ENCODE assay signal across 7 mouse cellular contexts in genomic region chr2:153347183-153347781, GRCm38 (mm10). TPM values are rescaled to one million over a fixed set of nuclear protein-coding genes. Genes with fewer than 3 reads are reported as not detected.
DNase-seq lines count a peak whose midpoint lies in the region; ATAC-seq and TF ChIP-seq lines count a peak whose summit lies in the region.

No protein-coding gene starts in this region.

- peaks cover 60% of the 10 kb centered on the region for H3K79me2 ChIP-seq in CH12.LX (replicated peaks; ENCODE audit: control insufficient read depth, extremely low read depth, insufficient read depth, poor library complexity, severe bottlenecking)

- H3K9ac ChIP-seq in CH12.LX (ENCODE audit: insufficient read depth, low read depth): peak overlapping the region; percentile 98
- H3K9ac ChIP-seq in forebrain, postnatal 0 days: peak overlapping the region; percentile 95
- H3K9ac ChIP-seq in limb, embryonic 15.5 days: peak overlapping the region; percentile 95
- peak overlapping the region; percentile 98 for H3K9ac ChIP-seq in stomach, embryonic 16.5 days (ENCODE audit: low read length)

- H3K27me3 ChIP-seq in CH12.LX (replicated peaks): no peaks in the 10 kb centered on the region
- H3K27me3 ChIP-seq in forebrain, postnatal 0 days (ENCODE audit: insufficient read depth, low read length): no peaks in the 10 kb centered on the region
- H3K27me3 ChIP-seq in limb, embryonic 15.5 days: no peaks in the 10 kb centered on the region
- H3K27me3 ChIP-seq in stomach, embryonic 16.5 days (ENCODE audit: control insufficient read depth, insufficient read depth, low read length): no peaks in the 10 kb centered on the region

- peak overlapping the region; percentile 99 for H3K4me2 ChIP-seq in CH12.LX (ENCODE audit: insufficient read depth, low read depth, poor library complexity, severe bottlenecking)
- peak overlapping the region; percentile 76 for H3K4me2 ChIP-seq in forebrain, postnatal 0 days (ENCODE audit: low read depth)
- H3K4me2 ChIP-seq in limb, embryonic 15.5 days: peak overlapping the region; percentile 63
- peak overlapping the region; percentile 73 for H3K4me2 ChIP-seq in stomach, embryonic 16.5 days (ENCODE audit: low read depth, low read length)

- H3K4me3 ChIP-seq in CH12.LX (replicated peaks in 1 of 3; ENCODE audit: low read depth in 2 of 3, low read length in 2 of 3, poor library complexity in 1 of 3): peak overlapping the region; percentile 82 to 94 (median 94)
- peak overlapping the region; percentile 97 for H3K4me3 ChIP-seq in forebrain, postnatal 0 days (ENCODE audit: low read depth, low read length)
- peak overlapping the region; percentile 93 for H3K4me3 ChIP-seq in limb, embryonic 15.5 days
- H3K4me3 ChIP-seq in stomach, embryonic 16.5 days (replicated peaks; ENCODE audit: low read length): peak overlapping the region; percentile 90

- H3K4me1 ChIP-seq in CH12.LX (ENCODE audit: control insufficient read depth in 1 of 2, insufficient read depth in 2 of 2): peaks cover 4 to 38% of the 10 kb centered on the region in 2 experiments; a peak in 3 of 4 replicates
- H3K4me1 ChIP-seq in forebrain, postnatal 0 days (ENCODE audit: insufficient read depth): peaks cover 20% of the 10 kb centered on the region
- H3K4me1 ChIP-seq in limb, embryonic 15.5 days: peaks cover 30% of the 10 kb centered on the region
- H3K4me1 ChIP-seq in stomach, embryonic 16.5 days (ENCODE audit: control insufficient read depth, insufficient read depth, low read length): peaks cover 22% of the 10 kb centered on the region

- no peak for ATAC-seq in forebrain, postnatal 0 days
- ATAC-seq in limb, embryonic 15.5 days (ENCODE audit: insufficient number of reproducible peaks, low FRiP score, low TSS enrichment, low read depth): no peak
- no peak for ATAC-seq in stomach, embryonic 16.5 days (ENCODE audit: insufficient read depth, low FRiP score)
- ATAC-seq in cerebellum, adult (ENCODE audit: insufficient number of reproducible peaks, low FRiP score, low TSS enrichment): no peak

- peak overlapping the region; percentile 87; the same call in 1 of the 2 replicates for H3K27ac ChIP-seq in CH12.LX (ENCODE audit: insufficient read depth, low read depth)
- peak overlapping the region; percentile 97 for H3K27ac ChIP-seq in forebrain, postnatal 0 days (ENCODE audit: low read depth, low read length)
- peak overlapping the region; percentile 100 for H3K27ac ChIP-seq in limb, embryonic 15.5 days
- H3K27ac ChIP-seq in stomach, embryonic 16.5 days (ENCODE audit: low read length): peak overlapping the region; percentile 99

- DNase-seq in 416B (ENCODE audit: low read depth): peak; percentile 53
- DNase-seq in CH12.LX (ENCODE audit: extremely low read depth): no peak
- DNase-seq in forebrain, postnatal 0 days: no peak
- DNase-seq in urinary bladder, postnatal 10 days (ENCODE audit: low spot score): no peak

- 5% methylated on average over 9 of the region's 9 CpGs for WGBS in forebrain, postnatal 0 days
- WGBS in limb, embryonic 15.5 days: 4% methylated on average over 9 of the region's 9 CpGs
- WGBS in stomach, embryonic 16.5 days: 3% methylated on average over 9 of the region's 9 CpGs

- H3K36me3 ChIP-seq in CH12.LX (replicated peaks in 1 of 2; ENCODE audit: control insufficient read depth in 1 of 2, insufficient read depth in 1 of 2, low read length in 1 of 2): peaks cover 3 to 6% of the 10 kb centered on the region in 2 experiments
- H3K36me3 ChIP-seq in forebrain, postnatal 0 days (ENCODE audit: insufficient read depth): no peaks in the 10 kb centered on the region
- peaks cover 12% of the 10 kb centered on the region; the same call in 1 of the 2 replicates for H3K36me3 ChIP-seq in limb, embryonic 15.5 days
- no peaks in the 10 kb centered on the region for H3K36me3 ChIP-seq in stomach, embryonic 16.5 days (ENCODE audit: control insufficient read depth, insufficient read depth, low read length)

- TF ChIP-seq POLR2A in CH12.LX (IDR thresholded peaks at IDR 0.05; ENCODE audit: low read depth, low read length): no peak

- dilution Hi-C loops in CH12.LX (cut with MboI; ENCODE audit: extremely low pct_ligation_motif_present, extremely low pct_unique_long_range_greater_than_20kb, low sequenced_read_pairs): no loop called here

- in situ Hi-C loops in CH12.LX (cut with MboI; ENCODE audit: low pct_ligation_motif_present, low pct_unique_long_range_greater_than_20kb, low sequenced_read_pairs): no loop called here

- TF ChIP-seq EP300 in CH12.LX (IDR thresholded peaks at IDR 0.05; ENCODE audit: low read length): peak; percentile 24; the same call in 1 of the 2 replicates

- no peak for TF ChIP-seq RAD21 in CH12.LX (IDR thresholded peaks at IDR 0.05; ENCODE audit: low read depth, low read length)

- no peaks in the 10 kb centered on the region for H3K9me3 ChIP-seq in CH12.LX (replicated peaks; ENCODE audit: low read length)
- H3K9me3 ChIP-seq in forebrain, postnatal 0 days (ENCODE audit: low read length): no peaks in the 10 kb centered on the region
- H3K9me3 ChIP-seq in limb, embryonic 15.5 days: no peaks in the 10 kb centered on the region
- H3K9me3 ChIP-seq in stomach, embryonic 16.5 days (replicated peaks; ENCODE audit: control insufficient read depth, low read length): no peaks in the 10 kb centered on the region

- TF ChIP-seq CTCF in CH12.LX (conservative IDR thresholded peaks at IDR 0.05 in 1 of 2, IDR thresholded peaks at IDR 0.05 in 1 of 2; ENCODE audit: low read depth in 2 of 2, low read length in 2 of 2): no peak
- TF ChIP-seq CTCF in forebrain, postnatal 0 days (IDR thresholded peaks at IDR 0.05; ENCODE audit: low read depth): no peak

TF ChIP-seq in CH12.LX, 34 proteins besides CTCF, POLR2A, EP300 and RAD21:
- peak; percentile 37 for TF ChIP-seq HCFC1 (IDR thresholded peaks at IDR 0.05; ENCODE audit: low read depth, low read length)
- no peak for TF ChIP-seq MAFK (IDR thresholded peaks at IDR 0.05; ENCODE audit: insufficient replicate concordance, low read length)
- TF ChIP-seq MAX (IDR thresholded peaks at IDR 0.05; ENCODE audit: low read length): peak; percentile 60; the same call in 1 of the 2 replicates
- TF ChIP-seq SIN3A (IDR thresholded peaks at IDR 0.05; ENCODE audit: low read length): peak; percentile 56
- TF ChIP-seq ELF1 (IDR thresholded peaks at IDR 0.05; ENCODE audit: low read depth, low read length): no peak
- no peak for TF ChIP-seq NRF1 (IDR thresholded peaks at IDR 0.05; ENCODE audit: low read depth, low read length)
- TF ChIP-seq CHD1 (IDR thresholded peaks at IDR 0.05; ENCODE audit: low read depth, low read length): peak; percentile 95
- TF ChIP-seq POLR2AphosphoS2 (IDR thresholded peaks at IDR 0.05; ENCODE audit: low read depth, low read length): no peak
- TF ChIP-seq ZC3H11A (IDR thresholded peaks at IDR 0.05; ENCODE audit: low read depth, low read length): no peak
- TF ChIP-seq USF2 (conservative IDR thresholded peaks at IDR 0.05; ENCODE audit: low read depth, low read length): no peak
- TF ChIP-seq USF1 (IDR thresholded peaks at IDR 0.05; ENCODE audit: low read depth, low read length): no peak
- TF ChIP-seq MYC (IDR thresholded peaks at IDR 0.05; ENCODE audit: low read depth, low read length): 0 out of 2 replicates have a peak, but pooled peaks have one; percentile 38
- TF ChIP-seq RCOR1 (conservative IDR thresholded peaks at IDR 0.05; ENCODE audit: low read depth, low read length): no peak
- TF ChIP-seq JUN (IDR thresholded peaks at IDR 0.05; ENCODE audit: insufficient read depth, low read depth, low read length): no peak
- 0 out of 2 replicates have a peak, but pooled peaks have one; percentile 25 for TF ChIP-seq TCF12 (IDR thresholded peaks at IDR 0.05; ENCODE audit: low read depth, low read length)
- TF ChIP-seq SMC3 (IDR thresholded peaks at IDR 0.05; ENCODE audit: low read depth, low read length): no peak
- TF ChIP-seq ZNF384 (IDR thresholded peaks at IDR 0.05; ENCODE audit: low read depth, low read length): peak; percentile 36; the same call in 1 of the 2 replicates
- TF ChIP-seq MAZ (IDR thresholded peaks at IDR 0.05; ENCODE audit: low read depth, low read length): 0 out of 2 replicates have a peak, but pooled peaks have one; percentile 45
- TF ChIP-seq NELFE (IDR thresholded peaks at IDR 0.05; ENCODE audit: low read depth, low read length): no peak
- TF ChIP-seq MEF2A (IDR thresholded peaks at IDR 0.05; ENCODE audit: borderline replicate concordance, low read depth, low read length): no peak
- TF ChIP-seq ZKSCAN1 (IDR thresholded peaks at IDR 0.05; ENCODE audit: borderline replicate concordance, low read depth, low read length): no peak
- TF ChIP-seq GABPA (IDR thresholded peaks at IDR 0.05; ENCODE audit: insufficient replicate concordance, low read depth, low read length): no peak
- TF ChIP-seq MXI1 (IDR thresholded peaks at IDR 0.05; ENCODE audit: low read depth, low read length): peak; percentile 79
- TF ChIP-seq KAT2A (IDR thresholded peaks at IDR 0.05; ENCODE audit: insufficient replicate concordance, low read length): 0 out of 2 replicates have a peak, but pooled peaks have one; percentile 38
- no peak for TF ChIP-seq E2F4 (IDR thresholded peaks at IDR 0.05; ENCODE audit: insufficient replicate concordance, low read depth, low read length)
- peak; percentile 45; the same call in 1 of the 2 replicates for TF ChIP-seq CHD2 (IDR thresholded peaks at IDR 0.05; ENCODE audit: low read length)
- 0 out of 2 replicates have a peak, but pooled peaks have one; percentile 3 for TF ChIP-seq IRF4 (IDR thresholded peaks at IDR 0.05; ENCODE audit: low read depth, low read length)

RNA-seq across cellular contexts. Expression of gene Asxl1, which starts 1.7 kb away (rescaled TPM):
- total RNA-seq in CH12.LX (2012; rRNA removed): 18.0 and 19.0 TPM in 2 replicates
- 12.7 and 13.2 TPM in 2 replicates for total RNA-seq in CH12.LX (2014; rRNA removed)
- 28.3 and 31.1 TPM in 2 replicates for polyA plus RNA-seq in CH12.LX (2012; ENCODE audit: insufficient read length, low read depth)
- 26.2 and 32.6 TPM in 2 replicates for total RNA-seq in forebrain, postnatal 0 days (2014; rRNA removed)
- polyA plus RNA-seq in forebrain, postnatal 0 days (2015; fragmentation: Nextera tagmentation; extraction: Ambion mirVana): 8.4 and 12.3 TPM in 2 replicates
- polyA plus RNA-seq in limb, embryonic 15.5 days (2015; fragmentation: Nextera tagmentation; extraction: Ambion mirVana): 9.6 and 10.5 TPM in 2 replicates
- 6.4 and 7.2 TPM in 2 replicates for polyA plus RNA-seq in stomach, embryonic 16.5 days (2015; fragmentation: Nextera tagmentation; extraction: Ambion mirVana)

RNA-seq across cellular contexts. Expression of gene Kif3b, which starts 56.1 kb away (rescaled TPM):
- total RNA-seq in CH12.LX (2012; rRNA removed) (9.9 and 10.6 TPM in 2 replicates), CH12.LX (2014; rRNA removed) (8.5 and 9.1 TPM in 2 replicates)
- polyA plus RNA-seq in CH12.LX (2012; ENCODE audit: insufficient read length, low read depth): 15.8 and 16.5 TPM in 2 replicates
- 56.6 and 62.5 TPM in 2 replicates for total RNA-seq in forebrain, postnatal 0 days (2014; rRNA removed)
- polyA plus RNA-seq in forebrain, postnatal 0 days (2015; fragmentation: Nextera tagmentation; extraction: Ambion mirVana): 17.4 and 20.6 TPM in 2 replicates
- polyA plus RNA-seq in limb, embryonic 15.5 days (2015; fragmentation: Nextera tagmentation; extraction: Ambion mirVana): 4.8 and 6.7 TPM in 2 replicates
- polyA plus RNA-seq in stomach, embryonic 16.5 days (2015; fragmentation: Nextera tagmentation; extraction: Ambion mirVana): 6.7 TPM in 2 replicates
